Mouse (Mus musculus) myocyte (in vitro differentiated cells): ENCODE data around the gene Ppp1r35. TPM values are rescaled to one million over a fixed set of nuclear protein-coding genes. Genes with fewer than 3 reads are reported as not detected.

Experiments
- H3K27me3 ChIP-seq: one replicate; pipeline ENCODE4 v1.6.1; 2011; ENCODE audit not compliant: control insufficient read depth, insufficient read depth, insufficient read length
- H3K36me3 ChIP-seq: one replicate; pipeline ENCODE4 v1.6.1; 2011; ENCODE audit not compliant: control insufficient read depth, insufficient read depth
- H3K4me2 ChIP-seq: one replicate; pipeline ENCODE4 v1.6.1; 2011; ENCODE audit warnings: low read depth, control low read depth
- H3K4me3 ChIP-seq: one replicate; pipeline ENCODE4 v1.5.1; 2011; ENCODE audit warnings: mild to moderate bottlenecking, control low read depth, moderate library complexity
- H3K79me2 ChIP-seq: one replicate; pipeline ENCODE4 v1.6.1; 2011; ENCODE audit not compliant: control insufficient read depth, insufficient read depth
- H3ac ChIP-seq: one replicate; pipeline ENCODE4 v1.6.1; 2011; ENCODE audit not compliant: control insufficient read depth, insufficient read length
- CEBPB ChIP-seq: IDR thresholded peaks from 2 replicates; pipeline ENCODE4 v1.6.1; 2011; ENCODE audit warnings: mild to moderate bottlenecking, moderate library complexity; ENCODE audit not compliant: poor library complexity, insufficient read depth, severe bottlenecking
- E2F4 ChIP-seq: IDR thresholded peaks from one replicate; pipeline ENCODE4 v1.6.1; 2011; ENCODE audit warnings: mild to moderate bottlenecking, control low read depth, moderate library complexity; ENCODE audit not compliant: insufficient read depth
- MAX ChIP-seq: IDR thresholded peaks from one replicate; pipeline ENCODE4 v1.6.1; 2011; ENCODE audit warnings: low read depth, mild to moderate bottlenecking, control low read depth
- MYOD1 ChIP-seq, 3 experiments: IDR thresholded peaks; one replicate each; pipeline ENCODE4 v1.6.1; 2011; ENCODE audit warnings: control low read depth in 2 of 3, low read depth in 2 of 3, mild to moderate bottlenecking in 2 of 3, moderate library complexity in 1 of 3; ENCODE audit not compliant: insufficient read length in 2 of 3, control insufficient read depth in 1 of 3
- MYOG ChIP-seq, 3 experiments: IDR thresholded peaks; one replicate each; pipeline ENCODE4 v1.6.1; 2011; ENCODE audit warnings: control low read depth in 2 of 3, low read depth in 2 of 3, mild to moderate bottlenecking in 2 of 3; ENCODE audit not compliant: insufficient read length in 2 of 3, control insufficient read depth in 1 of 3, insufficient read depth in 1 of 3
- POLR2A ChIP-seq: IDR thresholded peaks from one replicate; pipeline ENCODE4 v1.6.1; 2011; ENCODE audit warnings: low read depth, mild to moderate bottlenecking, control low read depth, moderate library complexity; ENCODE audit not compliant: insufficient read length
- POLR2AphosphoS2 ChIP-seq: IDR thresholded peaks from one replicate; pipeline ENCODE4 v1.6.1; 2011; ENCODE audit warnings: low read depth, control low read depth; ENCODE audit not compliant: insufficient read length
- REST ChIP-seq: IDR thresholded peaks from one replicate; pipeline ENCODE4 v1.6.1; 2011; ENCODE audit warnings: mild to moderate bottlenecking, control low read depth, moderate library complexity; ENCODE audit not compliant: insufficient read depth, insufficient read length
- SRF ChIP-seq: IDR thresholded peaks from one replicate; pipeline ENCODE4 v1.6.1; 2011; ENCODE audit warnings: low read depth; ENCODE audit not compliant: control insufficient read depth, insufficient read length
- TCF12 ChIP-seq: IDR thresholded peaks from one replicate; pipeline ENCODE4 v1.6.1; 2011; ENCODE audit warnings: mild to moderate bottlenecking, control low read depth; ENCODE audit not compliant: poor library complexity, insufficient read depth, severe bottlenecking
- TCF3 ChIP-seq: IDR thresholded peaks from one replicate; pipeline ENCODE4 v1.6.1; 2011; ENCODE audit warnings: low read depth, control low read depth; ENCODE audit not compliant: insufficient read length
- USF1 ChIP-seq: IDR thresholded peaks from one replicate; pipeline ENCODE4 v1.6.1; 2011; ENCODE audit warnings: low read depth, mild to moderate bottlenecking, control low read depth, moderate library complexity
- polyA plus RNA-seq: library from polyadenylated mRNA; unstranded; fragments of >200 nt; fragmentation: generic; extraction: Trizol; gene quantifications from one replicate; pipeline ENCODE4 v1.2.1, GENCODE M21; 2012; ENCODE audit warnings: missing spikeins

Ppp1r35 gene
- polyA plus RNA-seq, 1 experiment: 40.4 TPM

- no peaks in the 10 kb centered on the region for H3K27me3 ChIP-seq
- H3K79me2 ChIP-seq: no peaks in the 10 kb centered on the region
- no peaks in the 10 kb centered on the region for H3K36me3 ChIP-seq
These were observed 5.9 kb upstream of the Ppp1r35 start for GRCm38 (mm10) chr5:137772755-137773154.

DNA sequence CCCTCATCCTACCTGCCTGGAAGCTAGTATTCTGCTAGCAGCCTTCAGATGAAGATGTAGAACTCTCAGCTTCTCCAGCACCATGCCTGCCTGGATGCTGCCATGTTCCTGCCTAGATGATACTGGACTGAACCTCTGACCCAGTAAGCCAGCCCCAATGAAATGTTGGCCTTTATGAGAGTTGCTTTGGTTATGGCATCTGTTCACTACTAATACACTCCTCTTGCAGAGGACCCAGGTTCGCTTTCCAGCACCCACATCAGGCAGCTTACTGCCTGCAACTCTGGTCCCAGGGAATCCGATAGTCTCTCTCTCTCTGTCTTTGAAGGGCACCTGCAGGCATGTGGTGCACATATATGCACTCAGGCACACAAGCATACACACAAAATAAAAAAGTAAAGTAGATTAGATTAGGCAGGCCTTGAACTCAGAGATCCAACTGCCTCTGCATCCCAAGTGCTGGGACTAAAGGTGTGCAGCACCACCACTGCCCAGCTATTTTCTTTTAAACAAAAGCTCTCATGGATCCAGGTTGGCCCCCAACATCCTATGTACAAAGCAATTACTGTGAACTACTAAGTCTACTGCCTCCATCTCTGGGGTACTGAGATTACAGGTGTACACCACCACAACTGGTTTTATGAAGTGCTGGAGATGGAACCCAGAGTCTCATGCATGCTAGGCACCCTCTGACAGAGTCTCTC lies 2.9 kb upstream of the Ppp1r35 start:
- H3K79me2 ChIP-seq: no peaks in the 10 kb centered on the region
- no peaks in the 10 kb centered on the region for H3K27me3 ChIP-seq
- H3ac ChIP-seq: no peak overlapping the region
- H3K4me2 ChIP-seq: no peak overlapping the region
- TF ChIP-seq POLR2A (no peak), USF1 (no peak), TCF12 (no peak), REST (no peak)
- no peak overlapping the region for H3K4me3 ChIP-seq
- peaks cover 6% of the 10 kb centered on the region for H3K36me3 ChIP-seq

More at GRCm38 (mm10) chr5:137772755-137773154, 5.9 kb upstream of the Ppp1r35 start:
- no peak overlapping the region for H3K4me3 ChIP-seq
- TF ChIP-seq SRF: no peak
- no peak for TF ChIP-seq TCF12
- TF ChIP-seq MYOG (IDR thresholded peaks at IDR 0.05; ENCODE audit: control insufficient read depth in 1 of 3, insufficient read depth in 1 of 3, insufficient read length in 2 of 3, low read depth in 2 of 3): no peak
- TF ChIP-seq MYOD1 (IDR thresholded peaks at IDR 0.05; ENCODE audit: control insufficient read depth in 1 of 3, insufficient read length in 2 of 3, low read depth in 2 of 3): no peak
- no peak for TF ChIP-seq REST
- no peak for TF ChIP-seq CEBPB
- no peak for TF ChIP-seq POLR2A
- TF ChIP-seq USF1: no peak
- TF ChIP-seq E2F4: no peak
- no peak for TF ChIP-seq MAX
- no peak for TF ChIP-seq TCF3
- no peak for TF ChIP-seq POLR2AphosphoS2
- H3ac ChIP-seq: no peak overlapping the region
- no peak overlapping the region for H3K4me2 ChIP-seq

DNA sequence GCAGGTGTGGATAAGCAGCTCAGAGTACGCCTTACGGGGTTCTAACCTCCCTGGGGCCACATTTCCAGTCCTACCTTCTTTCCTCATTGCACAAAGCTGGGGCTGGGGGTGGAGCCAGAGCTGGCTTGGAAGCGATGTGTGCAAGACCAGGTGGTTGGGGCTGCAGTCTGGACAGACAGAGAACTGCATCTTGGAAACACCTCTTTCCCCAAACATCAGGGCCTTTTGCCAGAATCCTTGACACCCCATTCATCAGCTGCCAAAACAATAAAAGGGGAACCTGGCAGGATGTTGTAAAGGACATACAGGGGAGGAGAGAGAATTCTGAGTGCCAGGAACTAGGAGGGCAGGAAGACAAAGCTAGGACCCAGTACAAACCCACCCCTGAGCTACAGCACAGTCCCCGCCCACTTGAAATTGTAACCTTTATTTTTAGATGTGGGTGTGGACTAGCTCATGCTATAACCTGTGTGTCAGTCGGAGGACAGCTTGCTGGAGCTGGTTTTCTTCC lies 2.2 kb upstream of the Ppp1r35 start:
- H3K4me2 ChIP-seq: peak overlapping the region; percentile 18

DNA sequence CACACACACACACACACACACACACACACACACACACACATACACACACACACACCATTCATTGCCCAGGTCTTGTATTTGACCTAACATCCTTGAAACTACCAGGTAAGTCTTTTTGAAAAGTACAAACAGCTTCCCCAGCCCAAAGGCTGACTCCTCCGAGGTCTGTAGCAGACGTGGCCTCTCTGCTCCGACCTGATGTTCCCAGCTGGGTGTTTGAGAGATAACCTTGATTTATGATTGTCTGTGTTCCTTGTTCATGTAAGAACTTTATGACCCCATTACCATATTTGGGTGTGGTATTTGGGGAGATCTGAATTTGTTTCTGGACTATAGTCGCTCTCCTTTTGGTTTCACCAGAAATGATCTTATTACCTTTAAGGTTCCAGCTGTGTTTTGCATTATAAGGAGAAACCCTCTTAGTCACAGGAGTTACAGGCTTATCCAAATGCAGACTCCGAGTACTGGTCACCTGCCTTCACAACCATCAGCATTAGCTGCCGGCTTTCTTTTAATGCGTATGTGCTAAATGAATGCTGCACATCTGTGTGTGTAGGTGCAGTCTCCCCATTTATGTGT lies 1.3 kb upstream of the Ppp1r35 start:
- peak overlapping the region; percentile 18 for H3K4me2 ChIP-seq
- TF ChIP-seq MYOD1 (IDR thresholded peaks at IDR 0.05; ENCODE audit: control insufficient read depth in 1 of 3, insufficient read length in 2 of 3, low read depth in 2 of 3) (no peak), REST (no peak), TCF3 (no peak), TCF12 (no peak), POLR2AphosphoS2 (no peak), MYOG (IDR thresholded peaks at IDR 0.05; ENCODE audit: control insufficient read depth in 1 of 3, insufficient read depth in 1 of 3, insufficient read length in 2 of 3, low read depth in 2 of 3) (no peak)
- peaks cover 18% of the 10 kb centered on the region for H3K36me3 ChIP-seq
- no peaks in the 10 kb centered on the region for H3K27me3 ChIP-seq
- no peak overlapping the region for H3ac ChIP-seq
- no peak overlapping the region for H3K4me3 ChIP-seq
- H3K79me2 ChIP-seq: no peaks in the 10 kb centered on the region

More for the DNA sequence above, 2.2 kb upstream of the Ppp1r35 start:
- Histone ChIP-seq H3K27me3 (no peaks in the 10 kb centered on the region), H3K4me3 (no peak overlapping the region), H3ac (no peak overlapping the region), H3K36me3 (peaks cover 10% of the 10 kb centered on the region), H3K79me2 (no peaks in the 10 kb centered on the region)
- TF ChIP-seq TCF3 (no peak), MAX (no peak), MYOD1 (IDR thresholded peaks at IDR 0.05; ENCODE audit: control insufficient read depth in 1 of 3, insufficient read length in 2 of 3, low read depth in 2 of 3) (no peak), SRF (no peak), USF1 (no peak), POLR2AphosphoS2 (no peak), MYOG (IDR thresholded peaks at IDR 0.05; ENCODE audit: control insufficient read depth in 1 of 3, insufficient read depth in 1 of 3, insufficient read length in 2 of 3, low read depth in 2 of 3) (no peak), CEBPB (no peak)
